Mouse (Mus musculus) yolk sac, embryonic 10.5 days (tissue): ENCODE measurements at regions not wholly inside any gene's neighbourhood (a gene's known extent, or its start where the extent isn't known, plus 50 kb on each side); places are given as distances from the start of the nearest gene placed in this dataset.

Experiments
- DNase-seq: peaks from one replicate; pipeline ENCODE4 v3.0.0-alpha.2; 2017; ENCODE audit warnings: low spot score

- DNase-seq = no peak
These were observed 160.6 kb upstream of the Paip1 start for GRCm38 (mm10) chr13:119267608-119268300.

DNA sequence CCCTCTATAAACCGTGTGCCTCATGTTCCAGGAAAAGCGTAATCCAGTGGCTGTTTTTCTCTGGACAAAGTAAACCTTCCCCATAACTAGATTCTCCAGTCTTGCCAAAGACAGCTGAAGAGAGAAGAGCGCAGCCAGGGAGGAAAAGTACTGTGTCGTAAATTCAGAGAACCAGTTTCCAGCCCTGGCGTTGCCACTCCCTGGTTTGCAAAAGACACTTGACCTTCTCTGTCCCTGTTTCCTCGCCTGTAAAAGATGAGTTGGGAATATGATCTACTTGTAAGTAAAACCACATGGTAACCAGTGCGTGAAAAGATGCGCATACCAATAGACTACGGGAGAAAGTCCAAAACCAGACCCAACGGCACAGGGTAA, 160.1 kb upstream of the Paip1 start:
- DNase-seq = no peak

- DNase-seq = no peak
These were observed 152.9 kb upstream of the Paip1 start for GRCm38 (mm10) chr13:119275500-119275899.

DNA sequence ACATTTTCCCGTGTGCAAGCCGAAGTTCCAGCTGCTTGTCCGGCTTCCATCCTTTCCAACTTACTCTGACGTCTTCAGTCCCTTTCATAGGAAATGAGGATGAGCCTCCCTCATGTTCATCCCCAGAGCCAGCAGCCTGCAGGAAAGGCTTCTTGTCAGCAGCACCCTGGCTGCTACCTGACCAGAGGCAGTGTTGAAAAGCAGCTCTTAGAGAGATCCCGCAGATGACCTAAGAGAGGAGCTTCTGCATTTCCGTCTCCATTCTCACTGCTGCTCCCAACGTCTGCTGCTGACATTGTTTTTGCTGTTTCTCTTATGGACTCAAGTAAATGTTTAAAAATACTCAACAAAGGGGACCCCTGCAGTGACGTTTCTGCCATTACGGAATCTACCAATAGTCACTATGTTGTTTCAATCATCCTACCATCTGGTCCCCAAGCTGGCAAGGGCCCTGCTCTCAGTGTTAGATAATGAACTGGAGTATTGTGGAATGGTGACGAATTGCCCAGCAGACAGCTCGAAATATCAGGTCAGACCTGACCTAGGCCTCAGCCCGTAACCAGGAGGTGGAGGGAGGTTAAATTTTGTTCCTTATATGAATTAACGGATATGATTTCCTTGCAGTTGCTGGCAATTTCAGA, 151.0 kb upstream of the Paip1 start:
- DNase-seq = no peak

DNA sequence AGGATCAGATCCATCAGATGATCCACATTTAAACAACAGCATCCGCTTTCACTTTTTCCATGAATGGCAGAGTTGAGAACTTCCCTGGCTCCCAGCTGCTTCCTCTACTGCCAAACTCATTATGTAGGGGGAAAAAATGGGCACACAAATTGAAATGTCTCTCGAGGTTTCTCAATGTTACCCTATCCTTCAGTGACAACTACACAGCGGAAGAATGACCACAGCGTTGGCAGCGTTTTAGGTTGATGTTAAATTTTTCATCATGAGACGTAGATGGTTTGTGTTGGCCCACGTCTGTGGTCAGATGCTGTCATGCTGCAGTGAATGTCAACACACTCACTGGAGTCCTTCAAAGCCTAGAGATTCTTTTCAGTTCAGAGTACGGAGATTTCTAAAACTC, 149.0 kb upstream of the Paip1 start:
- no peak for DNase-seq

- no peak for DNase-seq
These were observed 147.8 kb upstream of the Paip1 start for GRCm38 (mm10) chr13:119280622-119281021.

DNA sequence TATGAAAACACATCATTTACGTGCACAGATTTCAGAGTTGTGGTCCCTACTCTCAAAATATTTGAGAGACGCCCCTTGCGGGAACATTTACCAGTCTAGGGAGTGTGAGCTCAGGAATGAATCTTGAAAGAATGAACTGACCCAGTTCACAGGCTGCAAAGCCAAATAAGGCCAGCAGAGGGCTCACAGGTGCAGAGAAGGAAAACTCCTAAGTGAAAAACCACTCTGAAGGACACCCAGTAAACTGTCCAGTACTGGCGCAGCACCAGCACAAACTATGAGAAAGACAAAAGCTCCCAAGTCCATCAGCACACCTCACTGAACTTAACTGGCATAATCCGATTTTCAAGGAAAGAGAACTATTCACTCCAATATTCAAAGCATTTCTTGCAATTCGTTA, 145.0 kb upstream of the Paip1 start:
- peak; percentile 26 for DNase-seq

DNA sequence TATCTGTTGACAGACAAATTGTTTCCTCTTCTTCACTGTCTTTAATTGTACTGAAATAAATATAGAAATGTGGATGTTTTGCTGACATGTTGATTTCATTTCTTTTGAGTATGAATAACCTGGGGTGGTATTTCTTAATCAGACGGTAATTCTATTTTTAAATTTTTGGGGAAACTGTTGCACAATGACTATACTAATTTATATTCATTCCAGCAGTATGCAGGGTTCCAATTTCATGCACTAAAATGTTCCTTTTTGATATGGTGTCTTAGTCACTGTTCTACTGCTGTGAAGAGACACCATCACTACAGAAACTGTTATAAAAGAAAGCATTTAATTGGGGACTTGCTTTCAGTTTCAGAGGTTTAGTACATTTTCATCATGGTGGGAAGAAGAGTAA, 119.2 kb upstream of the Paip1 start:
- no peak for DNase-seq

- no peak for DNase-seq
These were observed 118.4 kb upstream of the Paip1 start for GRCm38 (mm10) chr13:119310013-119310412.

- no peak for DNase-seq
These were observed 114.0 kb upstream of the Paip1 start for GRCm38 (mm10) chr13:119314356-119314755.

DNA sequence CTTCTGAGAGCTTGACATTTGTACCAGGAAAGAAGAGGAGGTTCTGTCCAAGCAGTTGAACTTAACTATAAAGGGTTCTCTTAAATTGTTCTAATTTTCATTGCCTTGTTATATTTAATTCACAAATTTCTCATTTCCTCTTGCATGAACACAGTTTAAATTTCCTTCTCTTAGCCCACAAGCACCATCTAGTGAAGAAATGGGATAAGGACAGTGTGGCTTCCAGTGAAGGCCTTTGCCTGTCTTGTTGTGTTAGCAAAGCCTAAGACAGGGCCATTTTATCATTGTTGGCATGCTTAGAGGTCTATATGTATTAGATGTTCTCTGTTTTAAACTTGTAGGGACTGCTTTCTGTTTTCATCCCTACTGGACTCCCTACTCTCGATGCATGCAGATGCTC, 110.0 kb upstream of the Paip1 start:
- no peak for DNase-seq

DNA sequence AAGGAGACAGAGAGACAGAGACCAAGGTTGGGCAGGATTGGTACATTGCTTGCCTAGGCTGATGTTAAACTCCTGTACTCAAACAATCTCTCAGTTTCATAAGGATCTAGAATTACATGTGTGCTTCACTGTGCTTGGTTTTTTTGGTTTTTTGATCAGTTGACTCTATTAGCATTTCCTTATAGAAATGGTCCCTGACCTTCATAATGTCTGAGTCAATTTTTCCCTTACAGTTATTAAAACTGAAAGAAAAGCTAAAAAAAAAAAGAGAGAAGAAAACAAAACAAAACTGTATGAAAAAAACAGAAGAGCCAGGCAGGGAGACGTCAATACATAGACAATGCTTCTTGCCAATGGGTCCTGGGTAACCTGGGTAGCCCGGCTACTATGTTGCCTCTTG, 102.9 kb upstream of the Paip1 start:
- DNase-seq = no peak

- DNase-seq = no peak
These were observed 101.3 kb upstream of the Paip1 start for GRCm38 (mm10) chr13:119326877-119327625.

GRCm38 (mm10) chr13:119328731-119329130, 99.7 kb upstream of the Paip1 start:
- no peak for DNase-seq

GRCm38 (mm10) chr13:119331815-119332214, 96.6 kb upstream of the Paip1 start:
- no peak for DNase-seq

DNA sequence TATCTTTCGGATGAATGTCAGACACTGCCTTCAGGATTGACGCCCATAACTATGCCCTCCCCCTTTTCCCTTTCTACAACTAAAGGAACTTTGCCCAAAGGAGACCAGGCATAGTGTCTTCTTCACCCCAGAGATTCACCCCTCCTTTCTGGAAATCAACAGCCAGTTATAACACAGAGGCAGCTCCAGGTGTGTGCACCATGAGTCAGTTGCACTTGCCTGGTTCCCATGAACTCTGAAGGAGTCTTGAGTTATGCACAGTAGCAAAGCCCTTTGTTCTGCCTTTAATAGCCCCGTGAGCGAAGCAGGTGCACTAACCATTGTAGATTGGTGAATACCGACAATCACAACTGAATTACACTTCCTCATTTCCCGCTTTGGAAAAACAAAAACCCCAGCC, 94.5 kb upstream of the Paip1 start:
- no peak for DNase-seq

DNA sequence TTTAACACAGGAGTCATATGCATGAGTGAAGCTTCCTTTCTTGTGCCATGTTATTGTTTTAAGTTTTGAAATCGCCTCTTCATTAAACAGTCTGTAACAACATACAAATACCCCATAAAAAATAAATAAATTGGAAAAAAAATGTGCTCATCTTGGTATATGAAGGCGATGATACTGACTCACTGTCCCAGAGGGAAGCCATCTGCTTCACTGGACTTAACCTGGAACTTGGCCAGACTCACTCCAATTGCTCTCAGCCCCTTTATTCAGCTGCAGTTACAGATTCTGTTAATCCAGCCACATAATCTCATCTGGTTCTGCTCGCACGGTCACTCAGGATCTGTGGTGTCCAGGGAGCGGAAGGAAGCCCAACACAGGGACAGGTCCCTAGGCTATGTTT, 90.5 kb upstream of the Paip1 start:
- DNase-seq = no peak

DNA sequence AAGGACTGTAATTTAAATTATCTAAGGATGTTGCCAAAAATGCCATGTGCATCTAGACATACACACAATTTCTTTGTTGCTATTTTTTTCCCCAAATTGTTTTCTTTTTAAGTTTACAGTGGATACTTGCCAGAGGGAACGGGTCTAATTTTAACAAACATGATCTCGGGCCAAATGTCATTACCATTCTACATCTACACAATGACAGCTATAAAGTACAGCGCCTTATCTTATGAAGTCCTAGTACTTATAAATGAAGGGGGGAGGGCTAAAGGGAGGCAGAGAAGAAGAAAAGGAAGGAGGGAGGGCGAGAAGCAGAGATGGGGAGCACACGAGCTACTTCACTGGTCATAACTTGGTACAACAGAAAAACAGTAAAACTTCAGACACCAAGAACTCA, 89.4 kb upstream of the Paip1 start:
- DNase-seq = no peak

DNA sequence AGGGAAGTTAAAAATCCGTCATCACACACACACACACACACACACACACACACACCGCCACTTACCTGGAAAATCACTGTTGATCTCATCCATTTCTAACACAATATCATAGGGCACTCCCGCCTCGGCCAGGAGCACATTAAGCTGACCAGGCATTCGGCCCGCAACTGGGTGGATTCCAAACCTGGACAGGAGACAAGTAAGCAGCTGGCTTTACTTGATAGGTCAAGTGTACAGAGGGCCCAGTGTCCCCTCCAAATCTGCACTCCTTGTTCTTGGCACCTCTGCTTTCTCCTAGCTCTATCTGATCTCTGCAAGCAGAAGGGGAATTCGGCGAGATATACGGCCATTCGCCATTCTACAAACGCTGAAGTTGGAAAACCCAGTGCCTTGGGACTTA, 88.6 kb upstream of the Paip1 start:
- DNase-seq = no peak

DNA sequence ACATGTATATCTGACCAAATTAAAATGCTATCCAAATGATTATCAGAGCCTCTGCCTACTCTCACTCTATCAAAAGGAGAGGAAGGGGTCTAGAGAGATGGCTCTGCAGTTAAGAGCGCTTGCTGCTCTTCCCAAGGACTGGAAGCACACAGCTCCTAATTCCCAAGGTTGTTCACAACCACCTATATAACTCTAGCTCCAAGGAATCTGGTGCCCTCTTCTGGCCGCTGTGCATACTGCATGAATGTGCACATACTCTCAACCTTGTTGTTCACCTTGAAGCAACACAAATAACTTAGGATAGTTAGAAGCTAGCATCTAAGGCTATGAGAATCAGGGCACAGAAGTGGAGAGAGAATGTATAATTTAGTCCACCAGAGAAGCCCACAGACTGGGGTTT, 86.6 kb upstream of the Paip1 start:
- no peak for DNase-seq

- no peak for DNase-seq
These were observed 85.6 kb upstream of the Paip1 start for GRCm38 (mm10) chr13:119342761-119343160.

GRCm38 (mm10) chr13:119347988-119348387, 80.4 kb upstream of the Paip1 start:
- no peak for DNase-seq

DNA sequence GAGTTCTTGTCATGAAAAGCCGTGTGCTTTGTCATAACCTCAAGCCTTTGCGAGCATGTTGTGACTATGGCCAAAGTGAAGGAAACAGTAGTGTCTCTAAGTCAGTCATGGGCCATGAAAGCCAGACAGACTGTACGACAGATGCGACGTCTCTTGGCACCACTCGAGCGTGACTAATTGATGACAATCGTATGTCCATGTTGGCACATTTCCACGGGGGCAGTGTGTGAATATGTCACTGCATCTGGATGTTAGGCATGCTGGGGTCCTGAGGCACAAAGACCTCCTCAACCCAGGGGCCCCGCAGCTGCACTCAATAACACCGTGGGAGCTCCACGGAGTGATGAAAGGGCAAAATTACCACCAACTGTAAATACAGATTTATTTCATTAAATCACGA, 77.1 kb upstream of the Paip1 start:
- DNase-seq = no peak
